Mouse (Mus musculus) lung, adult 2 months (tissue): ENCODE results near the gene Cntnap2.

Experiments
- CTCF ChIP-seq: fragments of 200-500 bp; IDR thresholded peaks from 2 replicates; pipeline ENCODE4 v1.5.1; 2011; ENCODE audit warnings: mild to moderate bottlenecking, low read length, control low read depth; ENCODE audit not compliant: insufficient read depth
- POLR2A ChIP-seq: fragments of 200-500 bp; IDR thresholded peaks from 2 replicates; pipeline ENCODE4 v1.6.1; 2011; ENCODE audit warnings: low read depth, mild to moderate bottlenecking, control low read depth, low read length, borderline replicate concordance; ENCODE audit errors: extremely low read depth

DNA sequence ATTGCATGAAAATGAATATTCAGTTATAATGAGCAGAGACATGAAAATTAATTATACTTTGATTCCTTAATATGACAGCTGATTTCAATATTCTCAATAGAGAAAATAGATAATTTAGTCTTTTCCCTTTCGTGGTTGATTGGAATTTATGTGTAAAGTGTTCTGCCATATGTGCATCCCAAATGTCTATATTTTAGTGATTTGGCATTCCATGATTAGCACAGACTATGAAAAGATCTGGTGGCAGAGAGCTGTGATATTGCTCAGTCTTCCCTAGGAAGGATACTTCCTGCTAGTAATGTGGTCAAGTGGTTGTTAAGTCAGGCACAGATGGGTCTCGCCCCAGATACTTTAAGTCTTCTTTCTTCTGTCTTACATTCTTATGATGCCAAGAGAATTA, 354.5 kb downstream of the Cntnap2 start:
- TF ChIP-seq CTCF (no peak), POLR2A (no peak)
